Mouse (Mus musculus): ENCODE data around the gene Hint1. TPM values are rescaled to one million over a fixed set of nuclear protein-coding genes. Genes with fewer than 3 reads are reported as not detected.
"Not testable (repeated sequence)": the region's sequence is repeated elsewhere in the genome, so short reads cannot be mapped to it uniquely, and the experiment has no call there.

Hint1 gene
- 100 to 1,000 TPM; 219 to 289 (median 258) TPM for total RNA-seq (2022)

DNA sequence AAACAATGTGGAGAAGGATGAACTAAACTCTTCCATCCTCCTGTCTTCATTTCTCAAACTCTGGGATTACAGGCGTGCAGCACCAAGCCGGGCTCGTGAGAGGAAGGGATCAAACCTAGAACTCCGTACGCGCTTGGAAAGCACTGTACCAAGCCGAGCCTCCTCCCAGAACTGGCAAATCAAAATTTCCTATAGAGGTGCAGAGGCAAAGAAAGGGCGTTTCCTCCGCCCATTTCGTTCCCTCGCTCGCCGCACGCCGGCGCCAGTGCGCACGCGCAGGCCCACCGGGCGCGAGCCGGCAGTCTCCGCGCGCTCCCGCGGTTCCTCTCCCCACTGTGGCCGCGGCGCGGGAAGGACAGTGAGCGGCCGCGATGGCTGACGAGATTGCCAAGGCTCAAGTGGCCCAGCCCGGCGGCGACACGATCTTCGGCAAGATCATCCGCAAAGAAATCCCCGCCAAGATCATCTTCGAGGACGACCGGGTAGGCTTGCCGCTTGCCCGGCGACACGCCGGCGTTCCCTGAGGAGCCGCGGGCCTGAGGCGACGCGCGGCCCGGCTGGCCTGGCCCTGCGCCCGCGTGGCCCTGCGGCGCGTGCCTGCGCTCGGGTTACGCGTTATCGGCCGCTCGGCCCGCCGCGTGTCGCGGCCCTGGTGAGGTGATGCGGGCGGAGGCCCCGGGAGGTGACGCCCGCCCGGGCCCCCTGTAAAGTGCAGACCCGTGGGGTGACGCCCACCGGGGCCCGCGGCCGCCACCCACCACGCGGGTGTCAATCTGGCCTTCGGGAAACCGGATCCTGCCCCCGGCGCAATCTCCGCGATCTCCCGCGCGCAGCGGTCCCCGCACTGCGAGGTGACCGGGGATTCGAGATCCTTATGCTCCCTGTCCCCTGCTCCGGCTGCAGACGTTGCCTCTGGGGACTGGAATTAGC is at the start of gene Hint1:
Hint1 (plus strand) TSS at position 265 of the 930 bp plus-strand sequence.
- peak; percentile 85 to 92 for DNase-seq (ENCODE audit: low spot score in 2 of 2)

DNA sequence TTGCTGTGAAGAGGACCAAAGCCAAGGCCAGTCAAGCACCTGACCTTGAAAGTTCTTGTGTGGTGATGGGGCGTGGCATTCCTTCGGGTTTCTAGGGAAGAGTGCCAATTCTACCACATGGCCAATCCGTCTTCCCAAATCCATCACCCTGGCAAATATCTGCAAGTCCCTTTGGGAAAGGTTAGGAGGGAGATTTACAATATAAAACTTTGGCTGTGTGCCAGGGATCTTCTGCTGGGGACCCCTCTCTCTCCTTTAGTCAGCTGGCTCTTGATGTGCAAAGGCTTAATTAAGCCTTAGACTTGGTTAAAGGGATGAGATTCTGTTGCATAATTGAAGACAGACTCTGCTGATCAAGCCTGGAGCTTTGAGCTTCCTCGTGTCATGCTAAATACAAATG is 48.7 kb upstream of the Hint1 start:
- DNase-seq (ENCODE audit: low spot score in 2 of 2), result no peak

DNA sequence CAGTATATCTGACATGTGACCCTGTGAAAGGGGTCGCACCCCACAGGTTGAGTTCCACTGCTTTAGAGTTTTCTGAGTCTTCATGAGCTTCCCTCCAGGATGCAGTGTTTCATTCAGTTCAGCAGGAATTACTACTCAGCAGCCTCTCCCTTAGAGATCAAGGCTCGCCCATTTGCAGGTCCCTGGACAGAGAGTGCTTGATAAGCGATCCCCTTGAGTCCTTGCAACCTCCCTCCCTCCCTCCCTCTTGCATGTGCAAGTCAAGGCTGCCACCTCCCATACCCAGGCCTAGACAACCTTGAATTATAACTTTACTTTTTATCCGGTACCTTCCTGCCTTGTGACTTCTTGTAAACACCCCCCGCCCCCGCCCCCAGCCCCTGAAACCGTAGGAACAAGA is 46.7 kb upstream of the Hint1 start:
- DNase-seq (ENCODE audit: low spot score in 2 of 2), result no peak

DNA sequence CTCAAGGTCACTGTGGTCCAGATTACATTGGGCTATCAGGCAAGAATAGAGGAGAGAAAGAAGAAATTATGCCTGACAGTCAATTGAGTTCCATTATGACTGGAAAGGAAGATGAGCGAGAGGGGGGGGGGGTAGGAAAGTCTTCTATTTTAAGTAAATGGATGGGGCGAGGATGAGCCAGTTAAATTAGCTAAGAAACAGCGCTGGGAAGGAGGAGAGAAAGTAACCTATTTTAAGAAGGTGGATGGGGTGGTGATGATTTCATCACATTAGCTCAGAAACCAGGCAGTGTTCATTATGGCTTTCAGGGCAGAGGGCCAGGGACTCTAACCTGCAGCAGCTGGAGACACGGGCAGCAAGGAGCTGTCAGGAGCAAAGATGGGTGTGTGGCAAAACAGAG is 42.7 kb upstream of the Hint1 start:
- DNase-seq (ENCODE audit: low spot score in 2 of 2), result no peak

DNA sequence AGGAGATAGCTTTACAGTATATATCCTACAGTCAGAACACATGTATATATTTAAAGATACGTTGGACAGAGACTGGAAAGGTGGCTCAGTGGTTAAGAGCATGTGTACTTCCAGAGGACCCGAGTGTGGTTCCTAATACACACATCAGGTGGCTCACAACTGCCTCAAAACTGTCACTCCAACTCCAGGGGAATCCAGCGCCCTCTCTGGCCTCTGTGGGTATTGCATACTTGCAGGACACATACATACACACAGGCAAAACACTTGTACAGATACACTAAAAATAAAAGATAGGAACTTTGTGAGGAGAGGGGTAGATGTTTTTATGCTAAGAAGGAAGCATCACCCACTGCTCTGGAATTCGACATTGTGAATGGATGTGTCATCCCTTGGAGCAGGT is 40.4 kb upstream of the Hint1 start:
- DNase-seq (ENCODE audit: low spot score in 2 of 2), result no peak

DNA sequence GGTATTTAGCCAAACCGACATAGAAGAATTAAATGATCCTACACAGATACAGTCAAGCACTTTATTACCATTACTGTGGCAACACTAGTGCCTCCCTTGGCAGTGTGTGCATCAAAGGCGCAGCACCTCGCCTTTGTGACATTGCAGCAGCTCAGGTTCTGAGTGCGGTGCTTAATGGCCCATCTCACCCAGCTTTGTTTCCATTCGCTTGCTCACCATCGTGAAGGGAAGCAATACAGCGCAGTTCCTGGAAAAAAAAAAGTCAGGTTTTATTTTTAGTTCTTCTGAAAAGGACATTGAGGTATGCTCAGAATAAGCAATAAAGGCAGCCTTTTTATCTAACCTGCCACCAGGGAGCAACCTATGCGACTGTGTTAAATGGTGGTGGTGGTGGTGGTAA is 39.4 kb upstream of the Hint1 start:
- no peak for DNase-seq (ENCODE audit: low spot score in 2 of 2)

DNA sequence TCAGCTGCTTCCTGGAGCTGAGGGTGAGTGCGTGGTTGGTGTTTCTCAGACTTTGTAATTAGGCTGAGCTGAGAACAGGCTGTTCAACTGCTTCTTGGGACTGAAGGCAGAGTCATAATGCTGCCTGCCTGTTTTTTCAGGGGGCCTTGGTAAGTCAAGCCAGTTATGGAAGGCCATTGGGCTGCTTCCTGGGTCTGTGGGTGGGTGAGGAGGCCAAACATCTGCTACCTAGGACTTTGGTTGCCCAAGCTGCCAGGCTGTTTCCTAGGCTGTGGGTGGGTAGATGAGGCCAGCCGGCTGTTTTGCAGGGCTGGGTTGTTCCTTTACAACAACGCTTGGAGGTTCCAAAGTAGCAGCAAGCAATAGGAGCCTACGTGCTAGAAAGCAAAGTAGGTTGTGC is 32.4 kb upstream of the Hint1 start:
- peak; percentile 82 to 89 for DNase-seq (ENCODE audit: low spot score in 2 of 2)

DNA sequence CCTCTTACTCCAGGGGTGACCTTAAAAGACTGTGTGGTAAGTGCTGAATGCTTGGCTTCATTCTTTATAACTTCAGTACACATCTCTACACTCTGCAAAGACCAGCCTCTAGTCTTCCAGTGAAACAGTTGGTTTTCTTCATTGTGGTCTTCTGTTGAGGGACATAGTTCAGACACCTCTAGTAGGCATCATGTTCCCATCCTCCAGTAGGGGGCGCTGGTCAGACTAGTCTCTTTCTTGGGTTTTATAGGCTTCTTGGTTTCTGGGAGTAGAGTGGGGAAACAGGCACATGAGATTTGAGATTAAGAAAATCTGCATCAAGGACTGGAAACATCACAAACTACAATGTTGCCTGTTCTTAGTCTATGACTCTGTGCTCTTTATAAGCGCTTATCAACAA is 31.6 kb upstream of the Hint1 start:
- DNase-seq (ENCODE audit: low spot score in 2 of 2), result no peak

DNA sequence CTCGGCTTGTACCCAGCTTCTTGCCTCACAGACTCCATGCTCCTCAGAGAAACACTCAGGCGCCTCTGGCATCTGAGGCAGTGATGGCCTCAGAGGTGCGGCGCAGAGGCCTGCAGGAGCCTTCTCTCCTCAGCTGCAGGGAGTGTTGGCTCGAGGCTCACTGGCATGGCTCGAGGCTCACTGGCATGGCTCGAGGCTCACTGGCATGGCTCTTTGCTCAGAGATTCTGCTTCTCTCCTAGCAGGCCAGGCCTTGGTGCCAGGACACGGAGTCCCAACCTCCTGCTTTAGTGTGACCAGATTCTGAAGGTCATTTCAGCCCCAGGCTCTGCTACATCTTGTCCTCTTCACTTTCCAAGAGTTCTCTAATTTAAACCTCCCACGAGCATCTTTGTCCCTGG is 30.1 kb upstream of the Hint1 start:
- DNase-seq (ENCODE audit: low spot score in 2 of 2), result no peak

DNA sequence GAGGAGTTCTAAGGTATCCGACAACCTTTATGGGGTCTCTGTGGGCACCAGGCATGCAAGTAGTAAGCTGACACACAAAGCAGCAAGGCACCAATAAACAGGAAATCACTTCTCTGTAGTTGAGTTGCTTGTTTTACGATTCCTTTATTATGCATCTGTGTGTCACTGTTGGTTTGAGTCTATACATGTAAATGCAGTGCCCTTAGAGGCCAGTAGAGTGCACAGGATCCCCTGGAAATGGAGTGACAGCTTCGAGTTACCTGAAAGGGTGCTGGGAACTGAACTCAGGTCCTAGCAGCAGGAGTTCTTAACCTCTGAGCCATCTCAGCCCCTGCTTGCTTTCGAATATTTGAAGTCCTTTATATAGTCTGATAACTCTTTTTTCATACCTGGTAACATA is 26.5 kb upstream of the Hint1 start:
- DNase-seq (ENCODE audit: low spot score in 2 of 2), result no peak

DNA sequence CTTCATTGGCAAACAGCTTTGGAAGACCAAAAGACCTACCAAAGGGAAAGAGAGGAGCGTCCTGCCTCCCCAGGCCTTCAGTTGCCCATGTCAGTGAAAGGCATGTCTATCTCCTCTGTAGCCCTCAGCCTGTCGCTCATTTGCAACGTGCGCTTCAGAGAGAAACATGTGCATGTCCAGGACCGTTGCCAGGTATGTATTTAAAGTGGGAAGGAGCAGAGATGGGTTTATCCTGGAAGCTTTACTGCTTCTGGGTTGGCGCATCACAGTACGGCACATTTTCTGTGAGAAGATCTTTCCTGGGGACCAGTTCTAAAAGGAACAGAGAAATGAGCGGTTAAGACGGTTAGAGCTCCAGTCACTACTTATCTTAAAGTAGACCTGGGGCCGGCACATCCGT is 25.3 kb upstream of the Hint1 start:
- no peak for DNase-seq (ENCODE audit: low spot score in 2 of 2)

DNA sequence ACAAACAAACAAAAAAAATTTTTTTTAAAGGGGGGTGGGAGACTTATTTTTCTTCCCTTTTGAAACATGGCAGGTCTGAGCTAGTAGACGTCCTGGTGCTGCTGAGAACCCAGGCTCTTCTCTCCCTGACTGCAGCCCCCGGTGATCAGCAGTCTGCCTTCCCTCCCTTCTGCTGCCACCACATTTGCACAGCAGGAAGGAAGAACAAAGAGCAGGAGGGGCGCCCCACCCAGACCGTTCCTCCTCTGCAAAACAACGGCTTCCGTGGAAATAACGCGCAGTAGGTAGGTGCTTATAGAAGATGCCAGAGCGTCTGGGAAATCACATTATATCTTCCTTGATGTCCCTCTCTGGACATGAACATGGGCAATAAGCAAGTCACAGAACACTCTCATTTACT is 21.8 kb upstream of the Hint1 start:
- no peak for DNase-seq (ENCODE audit: low spot score in 2 of 2)

DNA sequence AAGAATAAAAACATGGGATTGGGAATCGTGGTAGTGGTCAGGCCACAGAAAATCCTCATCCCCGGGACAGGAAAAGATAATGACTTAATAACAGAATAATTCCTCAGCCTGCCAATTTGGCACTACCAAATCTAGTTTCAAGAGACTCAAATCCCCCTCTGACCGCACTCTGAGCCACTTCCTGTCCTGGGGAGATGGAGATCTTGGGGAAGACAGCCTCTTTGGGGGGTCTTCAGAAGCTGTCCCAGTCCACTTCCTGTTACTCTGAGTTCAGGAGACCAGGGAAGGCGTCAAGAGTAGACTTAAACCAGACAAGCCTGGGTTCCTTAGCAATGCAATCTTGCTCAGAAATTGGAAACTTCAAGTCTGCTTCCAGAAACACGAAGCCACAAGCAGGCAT is 21.2 kb upstream of the Hint1 start:
- no peak for DNase-seq (ENCODE audit: low spot score in 2 of 2)

DNA sequence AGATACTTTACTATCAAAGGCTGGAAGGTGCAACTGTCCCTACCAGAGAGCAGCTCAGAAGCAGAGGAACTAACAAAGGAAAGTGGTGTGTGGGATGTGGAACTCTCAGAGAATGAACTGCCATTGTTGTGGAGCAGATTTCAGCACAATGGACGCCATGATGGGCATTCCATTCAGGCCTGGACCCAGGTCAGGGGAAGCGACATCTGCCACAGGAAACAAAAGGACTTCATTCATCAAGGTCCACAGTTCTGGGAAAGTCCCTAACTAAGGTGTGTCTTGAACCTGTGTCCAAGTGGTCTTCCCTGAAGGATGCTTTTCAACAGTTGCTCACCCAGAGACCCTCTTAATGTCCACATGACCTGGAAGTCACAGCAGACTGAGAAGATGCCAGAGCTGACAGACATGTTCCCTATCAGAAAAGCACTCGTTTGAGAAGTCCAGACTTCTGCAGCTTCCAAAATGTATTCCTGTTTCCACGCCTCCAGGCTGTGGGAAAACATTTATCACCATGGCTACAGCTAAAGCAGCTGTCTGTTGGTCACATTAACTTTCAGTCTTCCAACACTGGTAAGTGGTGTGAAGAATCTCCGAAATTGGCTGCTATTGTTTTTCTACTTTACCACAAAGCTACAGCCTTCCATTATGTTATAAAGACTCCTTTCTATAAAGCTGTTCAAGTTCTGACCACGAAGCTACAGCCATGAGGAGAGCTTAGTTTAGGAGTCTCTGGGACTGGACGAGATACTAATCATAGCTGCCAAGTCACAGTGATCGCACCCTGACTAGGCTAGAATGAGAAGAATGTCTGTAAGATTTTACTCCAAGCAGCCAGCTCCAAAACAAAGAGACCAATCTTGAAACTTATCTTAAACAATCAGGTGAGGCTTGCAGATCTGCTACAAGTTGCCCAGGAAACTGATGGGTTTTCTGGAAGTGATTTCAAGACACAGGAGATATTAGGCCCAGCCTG is 20.4 kb upstream of the Hint1 start:
- DNase-seq (ENCODE audit: low spot score in 2 of 2), result no peak

DNA sequence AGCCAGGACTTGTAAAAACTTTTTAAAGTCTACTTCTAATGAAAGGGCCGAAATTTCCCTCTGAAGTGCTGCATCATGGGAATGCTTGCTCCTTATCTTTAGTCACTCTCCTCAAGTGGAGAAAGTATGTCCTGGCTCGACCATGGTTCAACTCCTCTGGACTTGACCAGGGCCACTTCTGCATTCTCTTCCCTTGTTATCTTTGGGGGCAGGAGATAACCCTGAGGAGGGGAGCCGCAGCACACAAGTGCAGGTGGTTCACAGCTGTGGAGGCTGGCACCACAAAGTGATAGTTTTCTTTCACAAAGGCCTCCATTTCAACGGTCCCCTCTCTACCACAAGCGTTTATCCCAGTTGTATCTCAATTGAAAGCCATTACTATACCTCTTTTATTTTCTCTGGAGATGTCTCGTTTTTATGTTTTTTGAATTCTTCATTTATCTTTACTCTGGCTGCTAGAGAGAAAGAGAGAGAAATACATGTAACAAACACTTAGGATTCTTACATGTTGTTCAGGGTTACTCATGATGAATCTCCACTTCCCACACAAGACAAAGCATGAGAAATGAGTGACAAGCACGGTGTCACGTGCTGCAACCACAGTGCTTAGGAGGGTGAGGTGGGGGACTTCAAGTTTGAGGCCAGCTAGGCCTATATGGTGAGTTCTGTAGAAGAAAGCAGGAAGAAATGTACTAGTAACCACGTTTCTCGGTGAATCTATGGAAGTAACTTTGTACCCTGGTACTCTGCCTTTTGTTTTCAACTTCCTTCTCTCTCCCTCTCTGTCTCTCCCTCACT is 16.0 kb upstream of the Hint1 start:
- no peak for DNase-seq (ENCODE audit: low spot score in 2 of 2)

DNA sequence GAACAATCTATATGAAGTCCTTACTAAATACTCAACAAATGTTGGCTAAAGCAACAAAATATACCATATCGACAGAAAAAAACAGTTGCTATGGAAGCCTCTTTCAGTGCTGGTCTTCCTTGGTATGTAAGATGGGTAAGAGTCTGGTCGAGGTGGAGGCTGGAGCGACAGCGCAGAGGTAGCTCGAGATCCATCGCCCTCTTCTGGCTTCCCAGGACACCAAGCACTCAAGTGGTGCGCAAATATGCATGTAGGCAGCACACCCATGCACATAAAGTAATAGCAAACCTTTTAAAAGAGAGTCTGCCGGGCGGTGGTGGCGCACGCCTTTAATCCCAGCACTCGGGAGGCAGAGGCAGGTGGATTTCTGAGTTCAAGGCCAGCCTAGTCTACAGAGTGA is 14.5 kb upstream of the Hint1 start:
- DNase-seq (ENCODE audit: low spot score in 2 of 2), result no peak

DNA sequence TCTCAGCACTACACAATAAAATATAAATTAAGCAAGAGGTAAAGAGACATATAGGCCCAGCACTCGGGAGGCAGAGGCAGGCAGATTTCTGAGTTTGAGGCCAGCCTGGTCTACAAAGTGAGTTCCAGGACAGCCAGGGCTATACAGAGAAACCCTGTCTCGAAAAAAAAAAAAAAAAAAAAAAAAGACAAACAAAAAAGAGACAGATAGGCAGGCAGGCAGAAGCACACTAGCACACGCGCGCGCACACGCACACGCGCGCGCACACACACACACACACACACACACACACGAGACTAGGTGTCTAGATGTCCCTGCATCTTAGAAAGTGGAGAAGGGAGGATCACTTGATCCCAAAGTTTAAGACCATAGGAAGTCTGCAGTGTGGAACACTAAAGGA is 7.3 kb upstream of the Hint1 start:
- not testable (repeated sequence) for DNase-seq (ENCODE audit: low spot score in 2 of 2)

DNA sequence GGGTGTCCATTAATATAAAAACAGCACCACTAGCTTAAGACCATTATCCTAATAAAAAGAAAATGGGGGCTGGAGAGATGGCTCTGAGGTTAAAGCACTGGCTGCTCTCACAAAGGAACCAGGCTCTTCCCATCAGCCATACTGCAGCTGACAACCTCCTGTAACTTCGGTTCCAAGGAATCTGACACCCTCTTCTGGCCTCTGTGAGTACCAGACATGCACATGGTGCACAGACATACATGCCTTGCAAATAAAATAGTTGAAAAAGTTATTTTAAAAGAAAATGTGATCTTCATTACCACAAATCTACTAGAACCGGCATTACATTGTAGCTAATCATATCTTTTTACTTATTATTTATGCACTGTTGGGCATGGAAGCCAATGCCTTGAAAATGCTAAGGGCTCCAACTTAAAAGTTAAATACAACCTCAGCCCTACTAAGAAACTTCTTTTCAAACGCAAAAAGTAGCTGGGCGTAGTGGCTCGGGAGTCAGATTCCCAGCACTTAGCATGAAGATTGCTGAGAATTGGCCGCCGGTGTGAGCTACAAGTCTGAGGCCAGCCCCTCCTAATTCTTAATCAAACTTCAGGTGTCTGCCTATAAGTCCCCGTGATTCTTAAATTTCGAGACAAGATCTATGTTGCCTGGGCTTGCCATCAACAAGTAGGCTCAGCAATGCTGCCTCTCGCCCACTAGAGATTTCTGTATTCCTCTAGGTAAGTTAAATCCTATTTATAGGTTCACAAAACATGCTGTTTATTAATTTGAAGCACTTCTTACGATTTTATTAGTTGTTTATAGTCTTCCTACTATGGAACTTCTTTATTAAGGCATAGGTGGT is 6.6 kb upstream of the Hint1 start:
- DNase-seq (ENCODE audit: low spot score in 2 of 2), result no peak

DNA sequence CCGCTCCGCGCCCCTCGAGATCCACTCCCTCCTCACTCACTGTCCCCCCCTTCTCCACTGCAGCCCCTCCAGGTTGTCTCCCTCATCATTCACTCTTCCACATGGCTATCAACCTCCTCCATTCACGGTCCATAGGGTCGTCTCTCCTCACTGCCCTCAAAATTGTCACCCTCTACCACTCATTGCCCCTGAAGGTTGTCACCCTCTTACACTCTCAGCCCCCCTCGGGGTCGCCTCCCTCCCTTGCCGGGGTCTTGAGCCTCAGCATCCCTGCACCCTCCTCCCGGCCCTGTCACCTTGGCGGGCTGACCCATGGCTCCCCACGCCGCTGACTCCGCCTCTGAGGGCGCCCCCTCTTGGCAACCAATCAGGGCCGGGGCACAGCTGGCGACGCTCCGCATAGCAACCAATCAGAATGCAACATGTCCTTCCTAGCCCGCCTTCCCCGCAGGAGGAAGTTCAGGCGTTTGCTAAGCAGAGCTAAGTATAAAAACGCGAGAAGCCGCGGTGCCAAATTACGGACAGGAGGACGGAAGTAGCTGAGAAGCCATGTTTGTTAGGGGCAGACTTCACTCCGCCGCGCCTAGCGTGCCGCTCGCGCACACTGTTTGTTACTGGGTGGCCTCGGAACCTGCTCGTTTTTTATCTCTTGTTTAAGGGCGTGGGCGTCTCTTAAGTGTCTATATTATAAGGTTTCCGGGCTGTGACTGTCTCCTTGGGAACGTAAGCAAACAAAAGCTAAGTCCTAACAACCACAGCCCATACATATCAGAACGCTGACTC is 5.7 kb upstream of the Hint1 start, which contains the start of gene Lyrm7:
Lyrm7 (minus strand) TSS at position 661 of the 783 bp plus-strand sequence.
- DNase-seq (ENCODE audit: low spot score in 2 of 2), result peak; percentile 98

All from layer of hippocampus, adult 8-10 months (tissue).